Mouse (Mus musculus) cerebellum, adult 9-10 months (tissue): ENCODE results near the gene Zw10.

Source experiments
- DNase-seq: peaks from one replicate; pipeline ENCODE4 v3.0.0; 2022

Zw10 gene

GRCm38 (mm10) chr9:49055333-49056205 lies at the start of gene Zw10:
Zw10 (plus strand) TSS chr9:49055613.
- DNase-seq, result peak; percentile 95

- no peak for DNase-seq
Measured at GRCm38 (mm10) chr9:49015824-49016223, 39.6 kb upstream of the Zw10 start.

DNA sequence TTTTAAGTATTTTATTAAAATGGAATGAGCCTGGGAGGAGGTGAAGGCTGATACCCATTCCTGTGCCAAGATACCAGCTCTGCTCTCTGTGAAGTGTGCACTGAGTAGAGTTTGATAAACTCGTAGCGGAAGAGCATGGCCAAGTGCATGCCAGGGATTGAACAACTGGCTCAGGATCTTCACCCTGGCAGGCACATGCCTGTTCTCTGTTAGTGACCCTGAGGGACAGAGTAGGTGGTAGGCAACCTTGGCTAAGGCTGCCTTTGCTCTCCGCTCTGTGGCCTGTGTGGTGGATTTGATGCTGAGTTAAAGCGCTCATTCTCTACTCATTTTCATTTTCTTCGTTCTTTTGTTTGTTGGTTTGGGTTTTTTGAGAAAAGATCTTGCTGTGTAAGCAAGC lies 34.1 kb upstream of the Zw10 start:
- no peak for DNase-seq

DNA sequence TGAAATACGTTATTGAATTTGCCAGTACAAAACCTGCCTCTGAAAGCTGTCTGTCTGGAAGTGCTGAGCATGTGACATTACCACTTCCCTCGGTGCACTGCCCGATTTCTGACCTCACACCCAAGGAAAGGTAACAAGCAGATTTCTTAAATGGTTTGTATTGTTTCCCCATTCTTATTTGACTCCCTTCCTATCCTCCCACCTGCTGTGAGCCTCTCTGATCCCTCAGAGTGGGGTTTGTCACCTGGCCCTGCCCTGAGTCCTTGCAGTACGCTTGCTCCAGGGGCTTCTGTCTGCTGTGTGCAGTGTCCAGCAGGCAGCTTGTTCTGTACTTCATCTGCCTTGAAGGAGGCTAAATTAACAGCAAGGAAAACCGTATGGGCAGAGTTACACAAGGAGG lies 31.5 kb upstream of the Zw10 start:
- DNase-seq, result no peak

- DNase-seq, result no peak
Measured at GRCm38 (mm10) chr9:49024529-49024928, 30.9 kb upstream of the Zw10 start.

DNA sequence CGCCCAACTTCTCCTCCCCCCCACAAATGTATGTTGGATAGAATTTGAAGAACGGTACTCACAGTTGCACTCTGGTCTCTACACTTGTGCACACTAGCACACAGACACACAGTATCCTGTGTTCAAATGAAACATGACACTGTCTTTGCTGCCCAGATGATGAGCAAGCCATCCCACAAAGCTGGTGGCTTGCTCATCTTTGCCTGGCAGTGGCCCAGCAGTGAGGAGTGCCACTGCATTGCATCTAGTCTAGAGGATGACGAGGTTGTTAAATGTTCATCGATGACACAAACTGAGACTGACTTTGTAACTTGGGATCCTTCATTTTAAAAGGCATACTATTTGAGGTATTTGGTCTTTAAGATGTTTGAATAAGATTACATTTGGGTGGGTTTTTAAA lies 20.6 kb upstream of the Zw10 start:
- no peak for DNase-seq

- no peak for DNase-seq
Measured at GRCm38 (mm10) chr9:49050901-49051300, 4.5 kb upstream of the Zw10 start.

- peak; percentile 53 for DNase-seq
Measured at GRCm38 (mm10) chr9:49051349-49051748, 4.1 kb upstream of the Zw10 start.

DNA sequence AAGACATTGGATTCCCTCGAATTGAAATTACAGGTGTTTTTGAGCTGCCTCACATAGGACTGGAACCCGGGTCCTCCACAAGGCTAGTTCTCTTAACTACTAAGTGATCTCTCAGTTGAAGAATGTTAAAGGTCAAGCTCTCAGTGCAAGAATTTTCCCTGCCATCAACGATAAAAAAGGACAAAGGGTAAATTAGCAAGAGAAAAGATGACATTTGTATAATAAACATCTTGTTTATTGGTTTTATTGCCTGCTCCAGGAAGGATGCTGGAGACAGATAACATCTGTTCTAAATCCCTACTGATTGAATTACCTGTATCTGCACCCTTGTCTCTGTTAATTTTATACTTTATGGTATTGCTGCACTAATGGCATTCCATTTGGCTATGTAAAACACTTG lies 1.4 kb upstream of the Zw10 start:
- DNase-seq, result no peak

DNA sequence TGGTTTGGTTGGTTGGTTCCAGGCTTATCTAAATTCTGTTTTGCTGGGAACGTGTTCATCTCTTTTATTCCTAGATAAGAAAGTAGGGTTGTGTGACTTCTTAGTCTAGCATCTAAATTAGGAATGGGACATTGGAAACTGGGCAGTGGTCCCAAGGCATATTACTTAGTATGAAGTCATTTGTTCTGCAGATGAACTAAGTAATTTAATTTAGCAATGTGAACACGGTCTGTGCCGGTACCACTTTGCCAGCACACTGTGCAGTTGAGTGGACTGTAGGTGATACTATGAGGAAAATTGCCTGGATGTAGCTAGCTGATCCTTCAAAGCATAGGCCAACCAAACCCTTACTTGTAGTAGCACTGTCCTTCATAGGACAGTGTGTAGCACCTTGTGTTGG lies 21.4 kb downstream of the Zw10 start:
- DNase-seq, result no peak

GRCm38 (mm10) chr9:49081107-49081506 lies 25.7 kb downstream of the Zw10 start, which contains the start of gene Tmprss5:
Tmprss5 (plus strand) TSS chr9:49081260.
- no peak for DNase-seq

- DNase-seq, result peak; percentile 78
Measured at GRCm38 (mm10) chr9:49081561-49081960, 26.1 kb downstream of the Zw10 start.

DNA sequence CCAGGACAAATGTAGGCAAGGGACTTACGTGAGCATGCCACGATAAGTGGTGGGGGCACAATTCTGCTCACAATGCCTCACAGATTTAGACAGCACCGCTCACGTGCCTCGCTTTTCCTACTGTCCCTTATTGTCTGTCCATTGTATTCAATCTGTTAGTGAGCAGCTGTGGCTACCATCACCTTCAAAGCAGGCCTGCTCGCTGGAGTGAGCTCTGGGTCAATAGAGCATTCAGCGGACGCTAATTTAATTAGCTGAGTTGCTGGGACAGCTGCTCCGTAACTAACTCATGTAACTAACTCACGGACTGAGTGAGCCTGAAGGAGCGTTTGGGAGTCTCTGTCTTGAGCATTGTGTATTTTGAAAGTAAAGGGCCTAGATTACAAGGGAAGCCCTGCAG lies 31.9 kb downstream of the Zw10 start:
- DNase-seq, result no peak

DNA sequence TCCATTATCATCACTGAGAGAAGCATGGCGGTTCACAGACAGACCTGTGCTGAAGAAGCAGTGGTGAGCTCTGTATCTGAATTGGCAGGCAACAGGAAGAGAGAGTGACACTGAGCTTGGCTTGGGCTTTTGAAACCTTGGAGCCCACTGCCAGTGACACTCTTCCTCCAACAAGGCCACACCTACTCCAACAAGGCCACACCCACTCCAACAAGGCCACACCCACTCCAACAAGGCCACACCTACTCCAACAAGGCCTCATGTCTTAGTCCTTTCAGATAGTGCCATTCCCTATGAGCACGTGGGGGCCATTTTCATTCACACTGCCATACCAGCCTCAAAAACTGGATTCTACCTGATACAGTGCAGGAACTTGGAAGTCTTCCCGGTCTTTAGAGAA lies 43.5 kb downstream of the Zw10 start:
- no peak for DNase-seq

DNA sequence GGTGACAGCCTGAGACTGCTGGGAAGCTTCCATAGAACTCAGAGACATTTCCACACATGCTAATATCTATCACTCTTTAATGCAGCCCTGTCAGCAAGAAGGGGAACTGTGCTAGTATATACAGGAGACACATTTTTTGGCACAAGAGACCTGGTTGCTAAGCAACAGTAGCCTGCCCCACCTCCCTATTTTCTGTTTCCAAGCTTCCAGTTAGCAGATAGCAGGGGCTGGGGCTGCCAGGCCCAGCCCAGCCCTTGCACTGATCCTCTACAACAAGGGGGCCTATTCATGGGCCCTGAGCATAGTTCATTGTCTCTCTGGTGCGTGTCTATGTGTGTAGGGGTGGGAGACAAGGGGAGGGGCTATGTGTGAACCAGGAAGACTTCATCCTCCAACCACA lies 46.9 kb downstream of the Zw10 start:
- DNase-seq, result no peak

- no peak for DNase-seq
Measured at GRCm38 (mm10) chr9:49109101-49109500, 53.7 kb downstream of the Zw10 start.

GRCm38 (mm10) chr9:49110476-49111220 lies 55.2 kb downstream of the Zw10 start:
- no peak for DNase-seq

DNA sequence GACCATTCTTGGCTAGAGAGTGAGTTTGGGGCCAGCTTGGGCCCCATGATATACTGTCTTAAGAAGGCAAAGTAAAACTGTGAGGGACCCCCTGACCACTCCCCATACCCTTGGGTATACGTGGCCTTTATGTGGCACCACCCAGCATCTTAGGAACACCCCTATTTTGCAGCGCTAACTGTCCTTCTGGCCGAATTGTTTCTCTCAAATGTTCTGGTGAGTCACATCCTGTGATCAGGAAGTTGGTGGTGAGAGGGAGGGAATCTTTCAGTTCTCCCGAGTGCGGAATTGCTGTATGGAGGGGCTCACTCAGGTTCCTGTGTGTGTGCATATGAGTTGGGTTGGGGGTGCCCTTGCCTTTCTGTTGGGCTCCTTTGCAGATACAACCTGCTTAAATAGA lies 55.9 kb downstream of the Zw10 start:
- no peak for DNase-seq

DNA sequence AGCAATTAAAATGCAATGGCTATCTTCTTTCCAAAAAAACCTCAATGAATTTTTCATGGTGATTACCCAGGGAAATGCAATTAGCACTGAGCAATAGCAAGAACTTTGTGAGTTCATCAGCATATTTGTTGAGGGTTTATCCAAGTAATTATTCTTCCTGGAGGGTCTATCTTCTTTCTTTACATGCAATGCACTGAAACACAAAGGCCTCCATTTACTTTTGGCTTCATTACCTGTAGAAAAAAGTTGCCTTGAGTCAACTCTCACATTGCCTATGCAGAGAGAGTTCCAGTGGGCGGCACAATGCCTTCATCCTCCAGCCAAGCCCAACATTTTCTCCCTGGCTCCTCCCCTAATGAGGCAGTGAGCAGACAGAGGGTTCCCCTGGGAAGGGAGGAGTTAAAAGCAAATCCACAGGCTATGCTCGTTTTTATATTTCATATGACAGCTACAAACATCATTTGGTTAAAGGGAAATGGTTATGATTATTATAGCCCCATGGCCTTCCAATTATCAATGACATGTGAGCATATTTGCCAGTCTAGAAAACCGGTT lies 62.9 kb downstream of the Zw10 start:
- no peak for DNase-seq

- peak; percentile 31 for DNase-seq
Measured at GRCm38 (mm10) chr9:49119759-49120158, 64.3 kb downstream of the Zw10 start.

DNA sequence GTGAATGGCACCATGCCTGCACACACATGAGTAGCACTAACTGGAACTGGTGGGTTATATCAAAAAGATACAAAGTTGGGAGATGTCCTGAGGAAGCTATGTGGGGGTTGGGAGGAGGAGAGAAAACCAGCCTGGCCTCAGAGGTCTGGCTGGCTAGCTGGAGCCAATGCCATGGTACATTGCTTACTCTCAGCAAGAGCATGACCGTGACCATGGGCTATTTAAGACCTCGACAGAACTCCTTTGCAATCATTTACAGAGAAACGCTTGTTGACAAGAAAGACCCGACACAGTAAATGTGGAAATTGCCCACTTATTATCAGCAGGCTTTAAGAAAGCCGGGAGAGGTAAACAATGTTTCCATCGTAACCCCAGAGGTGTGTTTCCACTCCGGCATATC lies 70.3 kb downstream of the Zw10 start:
- no peak for DNase-seq
